Mouse (Mus musculus) ES-Bruce4 (cell line): ENCODE measurements at regions not wholly inside any gene's neighbourhood (a gene's known extent, or its start where the extent isn't known, plus 50 kb on each side); places are given as distances from the start of the nearest gene placed in this dataset.

ENCODE experiments used
- CTCF ChIP-seq: IDR thresholded peaks from one replicate; pipeline ENCODE4 v1.8.1; 2011; ENCODE audit warnings: low read depth, low read length
- EP300 ChIP-seq: IDR thresholded peaks from 2 replicates; pipeline ENCODE4 v1.6.1; 2011; ENCODE audit warnings: low read depth, low read length; ENCODE audit not compliant: insufficient read depth
- POLR2A ChIP-seq: IDR thresholded peaks from one replicate; pipeline ENCODE4 v1.8.1; 2011; ENCODE audit warnings: low read length; ENCODE audit not compliant: insufficient read depth

- no peak for TF ChIP-seq CTCF
- TF ChIP-seq POLR2A, result no peak
- no peak for TF ChIP-seq EP300
Measured at GRCm38 (mm10) chr10:21740256-21740655, 141.7 kb upstream of the Sgk1 start.
